Mouse (Mus musculus): ENCODE measurements at regions not wholly inside any gene's neighbourhood (a gene's known extent, or its start where the extent isn't known, plus 50 kb on each side); places are given as distances from the start of the nearest gene placed in this dataset.

DNA sequence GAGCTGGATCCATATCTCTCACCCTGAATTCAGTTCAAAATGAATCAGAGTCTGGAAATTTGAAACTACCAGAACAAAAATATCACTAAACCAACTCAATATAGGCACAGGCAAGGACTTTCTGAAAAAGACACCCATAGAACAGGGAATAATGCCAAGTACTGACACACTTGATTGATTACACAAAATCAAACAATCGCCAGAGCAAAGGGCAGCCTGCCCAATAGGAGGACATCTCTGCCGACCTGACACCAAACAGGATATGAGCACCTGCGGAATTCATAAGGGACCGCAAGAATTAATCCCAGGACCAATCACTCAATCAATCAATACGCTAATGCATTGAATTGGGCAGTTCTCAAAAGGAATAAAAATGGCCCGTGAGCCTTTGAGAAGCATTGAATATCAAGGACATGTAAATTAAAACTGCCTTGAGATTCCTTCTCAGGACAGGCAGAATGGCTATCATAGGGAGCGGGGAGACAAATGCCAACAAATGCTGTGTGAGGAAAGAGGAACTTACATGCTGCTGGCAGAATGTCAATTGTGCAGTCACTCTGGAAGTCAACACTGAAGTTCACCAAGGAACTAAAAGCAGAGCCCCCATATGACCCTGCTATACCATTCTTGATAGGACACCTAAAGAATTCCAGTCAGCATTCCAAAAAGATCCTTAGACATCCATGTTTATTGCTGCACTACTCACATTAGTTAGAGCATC is 102.2 kb downstream of the Erv3 start:
- TF ChIP-seq CTCF (IDR thresholded peaks at IDR 0.05; ENCODE audit: control insufficient read depth, insufficient read depth, low read length) (no peak), POLR2A (IDR thresholded peaks at IDR 0.05; ENCODE audit: borderline replicate concordance, control insufficient read depth, low read depth, low read length) (no peak)
